In genomic region chr16:56064334-56064990, GRCm38 (mm10) we compare ENCODE assay signal across 8 mouse cellular contexts. TPM values are rescaled to one million over a fixed set of nuclear protein-coding genes. Genes with fewer than 3 reads are reported as not detected.
DNase-seq lines count a peak whose midpoint lies in the region; ATAC-seq and TF ChIP-seq lines count a peak whose summit lies in the region.

No protein-coding gene starts in this region.

- peaks cover 0 to 14% of the 10 kb centered on the region in 2 experiments; a peak in 2 of 4 replicates for H3K36me3 ChIP-seq in MEL (ENCODE audit: control insufficient read depth in 1 of 2, insufficient read depth in 2 of 2, low read length in 2 of 2)
- H3K36me3 ChIP-seq in forebrain, embryonic 14.5 days (ENCODE audit: control insufficient read depth, insufficient read depth, low read length): no peaks in the 10 kb centered on the region
- H3K36me3 ChIP-seq in neural tube, embryonic 15.5 days: no peaks in the 10 kb centered on the region

- no peaks in the 10 kb centered on the region for H3K27me3 ChIP-seq in MEL (ENCODE audit: control insufficient read depth in 1 of 2, insufficient read depth in 2 of 2, low read length in 2 of 2)
- no peaks in the 10 kb centered on the region for H3K27me3 ChIP-seq in forebrain, embryonic 14.5 days (replicated peaks; ENCODE audit: control insufficient read depth, insufficient read depth, low read length)
- H3K27me3 ChIP-seq in neural tube, embryonic 15.5 days (replicated peaks): no peaks in the 10 kb centered on the region

- H3K79me2 ChIP-seq in MEL (ENCODE audit: control insufficient read depth, insufficient read depth, low read length, poor library complexity): no peaks in the 10 kb centered on the region; the same call in 1 of the 2 replicates

- TF ChIP-seq POLR2A in MEL (IDR thresholded peaks at IDR 0.05; ENCODE audit: control insufficient read depth in 1 of 2, insufficient read depth in 1 of 2, low read depth in 1 of 2, low read length in 2 of 2, poor library complexity in 1 of 2): peak in 1 of 2 experiments; percentile 71; a peak in 2 of 4 replicates

- peak overlapping the region; percentile 54 for H3K4me2 ChIP-seq in forebrain, embryonic 14.5 days (ENCODE audit: low read length)
- H3K4me2 ChIP-seq in neural tube, embryonic 15.5 days: peak overlapping the region; percentile 71

- peak overlapping the region; percentile 77 for H3K9ac ChIP-seq in MEL (ENCODE audit: control insufficient read depth, low read depth, low read length, poor library complexity, severe bottlenecking)
- peak overlapping the region; percentile 45; the same call in 1 of the 2 replicates for H3K9ac ChIP-seq in forebrain, embryonic 14.5 days (ENCODE audit: low read length)
- H3K9ac ChIP-seq in neural tube, embryonic 15.5 days (replicated peaks): no peak overlapping the region; the same call in 1 of the 2 replicates

- TF ChIP-seq RAD21 in MEL (IDR thresholded peaks at IDR 0.05; ENCODE audit: low read depth, low read length): peak; percentile 80

- TF ChIP-seq EP300 in MEL (IDR thresholded peaks at IDR 0.05; ENCODE audit: low read depth in 1 of 2, low read length in 2 of 2): no peak

- peak overlapping the region; percentile 73 to 74 for H3K4me3 ChIP-seq in MEL (ENCODE audit: control insufficient read depth in 1 of 2, insufficient read depth in 1 of 2, low read depth in 2 of 2, low read length in 2 of 2)
- H3K4me3 ChIP-seq in forebrain, embryonic 14.5 days (ENCODE audit: low read depth, low read length): peak overlapping the region; percentile 15; the same call in 1 of the 2 replicates
- H3K4me3 ChIP-seq in neural tube, embryonic 15.5 days (replicated peaks): peak overlapping the region; percentile 41

- intact Hi-C loops in heart, postnatal 25 days (cut with DNase I): no loop called here

- H3K9me3 ChIP-seq in MEL (replicated peaks; ENCODE audit: insufficient read depth, low read length): no peaks in the 10 kb centered on the region
- no peaks in the 10 kb centered on the region for H3K9me3 ChIP-seq in forebrain, embryonic 14.5 days (replicated peaks; ENCODE audit: control insufficient read depth, low read length)
- H3K9me3 ChIP-seq in neural tube, embryonic 15.5 days (replicated peaks): no peaks in the 10 kb centered on the region

- peak overlapping the region; percentile 78 for H3K27ac ChIP-seq in MEL (ENCODE audit: control insufficient read depth, low read depth, low read length)
- H3K27ac ChIP-seq in forebrain, embryonic 14.5 days (ENCODE audit: low read depth, low read length): 0 out of 2 replicates have a peak overlapping the region, but pooled peaks have one; percentile 44
- H3K27ac ChIP-seq in neural tube, embryonic 15.5 days (replicated peaks): peak overlapping the region; percentile 84

- 5% methylated on average over 20 of the region's 20 CpGs for WGBS in forebrain, embryonic 14.5 days
- 10% methylated on average over 20 of the region's 20 CpGs for WGBS in neural tube, embryonic 15.5 days

- peak in 2 of 3 experiments; percentile 80 to 81; a peak in 4 of 6 replicates for TF ChIP-seq CTCF in MEL (IDR thresholded peaks at IDR 0.05 in 2 of 3, conservative IDR thresholded peaks at IDR 0.05 in 1 of 3; ENCODE audit: control insufficient read depth in 1 of 3, insufficient read depth in 1 of 3, low read depth in 2 of 3, low read length in 3 of 3, poor library complexity in 1 of 3, severe bottlenecking in 1 of 3)

- DNase-seq in MEL (ENCODE audit: low read depth, low spot score): peak; percentile 92
- DNase-seq in forebrain, embryonic 14.5 days (ENCODE audit: low spot score): peak; percentile 96
- peak; percentile 12 for DNase-seq in heart, postnatal 25 days (ENCODE audit: low spot score)
- DNase-seq in layer of hippocampus, adult 11-12 months (ENCODE audit: low spot score): peak; percentile 74
- DNase-seq in lung, adult 18-20 months: peak; percentile 48 to 68
- peak; percentile 47 to 62 for DNase-seq in thymus, postnatal 10 days (ENCODE audit: low spot score in 2 of 2)

- peaks cover 3 to 15% of the 10 kb centered on the region in 2 experiments for H3K4me1 ChIP-seq in MEL (ENCODE audit: control insufficient read depth in 1 of 2, insufficient read depth in 2 of 2, low read length in 2 of 2)
- H3K4me1 ChIP-seq in forebrain, embryonic 14.5 days (ENCODE audit: control insufficient read depth, insufficient read depth, low read length): no peaks in the 10 kb centered on the region
- H3K4me1 ChIP-seq in neural tube, embryonic 15.5 days: no peaks in the 10 kb centered on the region

- peak; percentile 93 for ATAC-seq in cerebellum, adult (ENCODE audit: insufficient number of reproducible peaks, low FRiP score, low TSS enrichment)
- ATAC-seq in forebrain, embryonic 14.5 days: peak; percentile 97
- peak; percentile 93 for ATAC-seq in neural tube, embryonic 15.5 days (ENCODE audit: low FRiP score)

TF ChIP-seq in MEL, 35 proteins besides CTCF, POLR2A, EP300 and RAD21:
- 0 out of 2 replicates have a peak, but pooled peaks have one; percentile 31 for TF ChIP-seq MAZ (IDR thresholded peaks at IDR 0.05; ENCODE audit: low read depth, low read length)
- peak; percentile 64; the same call in 1 of the 2 replicates for TF ChIP-seq BHLHE40 (IDR thresholded peaks at IDR 0.05; ENCODE audit: borderline replicate concordance, low read depth, low read length)
- no peak for TF ChIP-seq GABPA (IDR thresholded peaks at IDR 0.05; ENCODE audit: low read depth, low read length)
- TF ChIP-seq MXI1 (IDR thresholded peaks at IDR 0.05; ENCODE audit: low read depth, low read length): no peak; the same call in 1 of the 2 replicates
- TF ChIP-seq SMC3 (IDR thresholded peaks at IDR 0.05; ENCODE audit: low read depth, low read length): peak; percentile 75
- TF ChIP-seq ZMIZ1 (IDR thresholded peaks at IDR 0.05; ENCODE audit: low read depth, low read length): no peak
- TF ChIP-seq USF2 (IDR thresholded peaks at IDR 0.05; ENCODE audit: borderline replicate concordance in 1 of 2, insufficient read depth in 1 of 2, low read depth in 1 of 2, low read length in 2 of 2): no peak
- peak; percentile 66 for TF ChIP-seq NELFE (IDR thresholded peaks at IDR 0.05; ENCODE audit: low read depth, low read length)
- no peak for TF ChIP-seq USF1 (IDR thresholded peaks at IDR 0.05; ENCODE audit: low read depth, low read length)
- TF ChIP-seq MAFK (IDR thresholded peaks at IDR 0.05; ENCODE audit: borderline replicate concordance, low read depth, low read length): no peak
- TF ChIP-seq TBP (IDR thresholded peaks at IDR 0.05; ENCODE audit: low read depth, low read length): peak; percentile 41; the same call in 1 of the 2 replicates
- peak; percentile 76 for TF ChIP-seq ZC3H11A (IDR thresholded peaks at IDR 0.05; ENCODE audit: low read depth, low read length)
- TF ChIP-seq POLR2AphosphoS5 (IDR thresholded peaks at IDR 0.05; ENCODE audit: borderline replicate concordance, low read depth, low read length): no peak
- peak; percentile 79 for TF ChIP-seq NRF1 (IDR thresholded peaks at IDR 0.05; ENCODE audit: insufficient read depth, low read depth, low read length, poor library complexity, severe bottlenecking)
- peak; percentile 83 for TF ChIP-seq SIN3A (IDR thresholded peaks at IDR 0.05; ENCODE audit: low read length)
- peak; percentile 48 for TF ChIP-seq MYC (IDR thresholded peaks at IDR 0.05; ENCODE audit: low read depth, low read length)
- TF ChIP-seq HCFC1 (IDR thresholded peaks at IDR 0.05; ENCODE audit: low read depth, low read length): peak; percentile 78
- 0 out of 2 replicates have a peak, but pooled peaks have one; percentile 55 for TF ChIP-seq MAX (IDR thresholded peaks at IDR 0.05; ENCODE audit: low read length)
- TF ChIP-seq POLR2AphosphoS2 (IDR thresholded peaks at IDR 0.05; ENCODE audit: low read length): no peak
- peak; percentile 50; the same call in 1 of the 2 replicates for TF ChIP-seq E2F4 (IDR thresholded peaks at IDR 0.05; ENCODE audit: borderline replicate concordance, low read depth, low read length)
- no peak for TF ChIP-seq CHD1 (IDR thresholded peaks at IDR 0.05; ENCODE audit: low read depth, low read length)
- TF ChIP-seq ZKSCAN1 (IDR thresholded peaks at IDR 0.05; ENCODE audit: low read depth, low read length): no peak
- 0 out of 2 replicates have a peak, but pooled peaks have one; percentile 15 for TF ChIP-seq GATA1 (IDR thresholded peaks at IDR 0.05; ENCODE audit: low read depth, low read length)

RNA-seq across cellular contexts. Expression of gene Senp7, which starts 16.3 kb away (rescaled TPM):
- 7.7 and 8.1 TPM in 2 replicates for total RNA-seq in MEL (2012; rRNA removed)
- 10 to 100 TPM in 1 of 2 experiments, not detected in 1; 15.0 TPM for polyA plus RNA-seq in MEL (2012; ENCODE audit: insufficient read depth in 1 of 2, insufficient read length in 2 of 2, low read depth in 1 of 2, low replicate concordance in 2 of 2, missing spikeins in 1 of 2)
- polyA plus RNA-seq in forebrain, embryonic 14.5 days (2014; fragmentation: Nextera tagmentation; extraction: Ambion mirVana): 47.5 and 52.2 TPM in 2 replicates
- 10 to 100 TPM; 15.8 to 18.0 TPM for total RNA-seq in heart, postnatal 25 days (2021)
- polyA plus RNA-seq in neural tube, embryonic 15.5 days (2015; fragmentation: Nextera tagmentation; extraction: Ambion mirVana): 41.8 and 46.9 TPM in 2 replicates

RNA-seq across cellular contexts. Expression of gene Trmt10c, which starts 26.8 kb away (rescaled TPM):
- 28.7 and 32.3 TPM in 2 replicates for total RNA-seq in MEL (2012; rRNA removed)
- polyA plus RNA-seq in MEL (2012; ENCODE audit: insufficient read depth in 1 of 2, insufficient read length in 2 of 2, low read depth in 1 of 2, low replicate concordance in 2 of 2, missing spikeins in 1 of 2): 10 to 100 TPM; 16.5 to 48.5 TPM
- polyA plus RNA-seq in forebrain, embryonic 14.5 days (2014; fragmentation: Nextera tagmentation; extraction: Ambion mirVana): 28.1 and 29.8 TPM in 2 replicates
- 10 to 100 TPM; 11.0 to 11.3 TPM for total RNA-seq in heart, postnatal 25 days (2021)
- 18.9 and 20.9 TPM in 2 replicates for polyA plus RNA-seq in neural tube, embryonic 15.5 days (2015; fragmentation: Nextera tagmentation; extraction: Ambion mirVana)

RNA-seq across cellular contexts. Expression of gene Pcnp, which starts 34.9 kb away (rescaled TPM):
- total RNA-seq in MEL (2012; rRNA removed): 70.9 and 79.1 TPM in 2 replicates
- polyA plus RNA-seq in MEL (2012; ENCODE audit: insufficient read depth in 1 of 2, insufficient read length in 2 of 2, low read depth in 1 of 2, low replicate concordance in 2 of 2, missing spikeins in 1 of 2): 100 to 1,000 TPM in 1 of 2 experiments, 10 to 100 TPM in 1; 88.5 to 128 TPM
- polyA plus RNA-seq in forebrain, embryonic 14.5 days (2014; fragmentation: Nextera tagmentation; extraction: Ambion mirVana): 252 and 255 TPM in 2 replicates
- 10 to 100 TPM; 49.3 to 56.8 TPM for total RNA-seq in heart, postnatal 25 days (2021)
- polyA plus RNA-seq in neural tube, embryonic 15.5 days (2015; fragmentation: Nextera tagmentation; extraction: Ambion mirVana): 193 and 199 TPM in 2 replicates

Comparison
In these comparisons a context has a peak if more than half of its experiments do, and no peak if none do; other contexts are left out.
1. Peak in every context shown above with its lines: DNase-seq, ATAC-seq, H3K4me3 ChIP-seq and H3K27ac ChIP-seq.
2. DNase-seq: peak in every context shown above with its lines; median percentile 96 in forebrain, embryonic 14.5 days; 92 in MEL; 74 in layer of hippocampus, adult 11-12 months; 58 in lung, adult 18-20 months; 54 in thymus, postnatal 10 days; 12 in heart, postnatal 25 days.
3. H3K4me3 ChIP-seq: peak in every context shown above with its lines; median percentile 74 in MEL; 41 in neural tube, embryonic 15.5 days; 15 in forebrain, embryonic 14.5 days.